Mouse (Mus musculus): ENCODE measurements around the gene Tmem178b. TPM values are rescaled to one million over a fixed set of nuclear protein-coding genes. Genes with fewer than 3 reads are reported as not detected.

The Tmem178b gene
- total RNA-seq, 2 experiments from 2014 or later = not detected

GRCm38 (mm10) chr6:40135716-40136115 lies 262.6 kb downstream of the Tmem178b start:
- no peak for ATAC-seq (replicated peaks; ENCODE audit: low FRiP score, poor library complexity, severe bottlenecking)

DNA sequence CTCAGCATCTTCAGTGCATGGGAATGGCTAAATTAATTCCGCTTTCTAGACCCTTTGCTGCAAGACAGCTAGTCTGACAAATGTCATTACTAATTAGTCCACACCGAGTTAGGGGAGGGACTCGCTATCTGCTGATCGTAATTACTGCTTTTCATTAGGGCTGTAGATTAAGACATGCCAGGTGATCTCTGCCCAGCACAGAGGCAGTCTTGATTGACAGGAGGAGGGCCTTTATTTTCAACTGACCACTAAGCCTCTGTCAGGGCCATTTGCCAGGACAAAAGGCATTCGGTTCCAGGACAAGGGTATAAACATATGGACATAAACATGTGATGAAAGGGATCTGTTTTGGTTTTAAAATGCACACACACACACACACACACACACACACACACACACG lies 264.3 kb downstream of the Tmem178b start:
- no peak for ATAC-seq (replicated peaks; ENCODE audit: low FRiP score, poor library complexity, severe bottlenecking)

DNA sequence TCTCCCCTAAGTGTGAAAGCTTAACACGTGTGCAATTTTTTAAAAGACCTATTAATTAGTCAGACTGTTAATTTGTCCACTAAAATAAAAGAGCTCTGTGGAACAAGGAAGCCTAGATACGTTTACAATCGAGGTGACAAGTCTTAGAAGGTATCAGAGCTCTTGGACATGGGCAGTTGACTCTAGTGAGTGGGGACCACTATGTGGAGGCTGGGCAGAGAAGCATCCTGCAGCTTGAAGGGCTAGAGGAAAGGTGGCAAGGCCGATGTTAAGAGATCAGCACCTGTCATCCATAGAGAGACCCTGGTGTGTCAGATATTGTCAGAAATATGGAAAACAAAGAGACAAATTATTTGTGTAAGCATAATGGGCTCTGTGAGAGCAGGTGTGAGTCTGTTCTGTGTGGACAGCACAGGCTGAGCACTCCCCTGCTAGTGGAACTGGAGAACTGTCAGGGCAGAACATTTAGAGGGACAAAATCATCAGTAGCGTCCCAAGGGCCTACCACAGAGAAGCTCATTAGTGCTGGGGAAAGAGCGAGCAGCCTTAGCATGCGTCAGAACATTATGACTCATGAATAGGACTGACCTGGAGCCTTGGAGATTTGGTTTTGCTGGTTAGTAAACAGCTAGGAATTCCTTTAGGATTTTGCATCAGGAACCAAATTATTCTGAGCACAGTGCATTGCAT lies 264.9 kb downstream of the Tmem178b start:
- ATAC-seq (replicated peaks; ENCODE audit: low FRiP score, poor library complexity, severe bottlenecking) = no peak

- ATAC-seq (replicated peaks; ENCODE audit: low FRiP score, poor library complexity, severe bottlenecking) = no peak
Observed at GRCm38 (mm10) chr6:40142582-40142981, 269.5 kb downstream of the Tmem178b start.

DNA sequence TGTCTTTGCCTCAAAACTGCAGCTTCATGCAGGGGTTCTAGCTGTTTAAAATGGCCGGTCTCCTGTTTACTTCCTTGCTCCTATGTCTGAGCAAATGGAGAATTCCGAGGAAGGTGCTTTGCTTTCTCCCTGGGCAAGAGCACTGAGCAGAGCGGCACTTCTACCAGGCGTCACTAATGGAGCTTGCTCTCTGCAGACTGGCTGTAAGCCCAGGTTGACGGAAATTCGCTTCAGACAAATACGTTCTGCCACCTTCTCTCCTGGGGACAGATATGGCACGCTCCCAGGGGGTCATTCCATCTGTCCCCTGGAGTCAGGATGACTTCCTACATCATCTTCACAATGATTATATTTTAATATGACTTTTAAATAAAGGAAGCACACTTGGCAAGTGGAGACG lies 271.3 kb downstream of the Tmem178b start:
- ATAC-seq (replicated peaks; ENCODE audit: low FRiP score, poor library complexity, severe bottlenecking) = no peak

GRCm38 (mm10) chr6:40145601-40146000 lies 272.5 kb downstream of the Tmem178b start:
- no peak for ATAC-seq (replicated peaks; ENCODE audit: low FRiP score, poor library complexity, severe bottlenecking)

- no peak for ATAC-seq (replicated peaks; ENCODE audit: low FRiP score, poor library complexity, severe bottlenecking)
Observed at GRCm38 (mm10) chr6:40152241-40152640, 279.2 kb downstream of the Tmem178b start.

DNA sequence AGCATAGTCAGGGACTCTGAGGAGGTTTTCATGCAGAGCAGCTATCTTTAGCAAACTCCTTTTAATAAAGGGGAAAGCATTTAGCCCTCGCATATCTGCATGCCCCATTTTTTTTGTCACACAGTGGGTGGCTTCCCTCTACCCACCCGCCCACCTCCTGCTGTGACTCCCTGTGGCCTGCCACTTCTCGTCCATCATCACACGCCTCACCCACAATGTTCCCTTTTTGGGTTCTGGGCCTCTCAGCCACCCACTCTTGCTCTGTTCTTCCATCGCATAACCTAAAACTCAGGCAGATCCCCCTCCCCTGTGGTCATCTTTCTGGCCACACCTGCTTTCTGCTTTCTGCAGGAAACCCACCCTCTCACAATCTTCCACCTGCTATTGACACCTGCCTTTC lies 288.3 kb downstream of the Tmem178b start:
- ATAC-seq (replicated peaks; ENCODE audit: low FRiP score, poor library complexity, severe bottlenecking) = no peak

- no peak for ATAC-seq (replicated peaks; ENCODE audit: low FRiP score, poor library complexity, severe bottlenecking)
Observed at GRCm38 (mm10) chr6:40173559-40173958, 300.5 kb downstream of the Tmem178b start.

- ATAC-seq (replicated peaks; ENCODE audit: low FRiP score, poor library complexity, severe bottlenecking) = no peak
Observed at GRCm38 (mm10) chr6:40177870-40178269, 304.8 kb downstream of the Tmem178b start.

DNA sequence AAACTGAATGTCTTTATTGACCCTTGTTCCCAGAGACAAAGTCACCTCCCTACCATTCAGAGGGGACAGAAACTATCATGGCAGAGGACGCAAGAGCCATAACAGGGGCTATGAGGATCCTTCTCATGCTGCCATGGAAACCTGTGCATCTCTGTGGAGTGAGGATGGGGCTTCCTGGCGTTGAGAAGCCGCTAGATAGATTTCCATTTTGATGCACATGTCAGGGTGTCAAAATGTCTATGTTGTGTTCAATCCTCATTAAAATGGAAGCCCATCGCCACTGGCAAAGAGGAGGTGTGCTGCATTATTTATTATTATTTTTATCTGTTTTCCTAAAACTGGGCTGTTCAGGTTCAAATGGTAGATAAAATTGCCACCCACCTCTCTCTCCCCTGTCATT lies 307.5 kb downstream of the Tmem178b start:
- ATAC-seq (replicated peaks; ENCODE audit: low FRiP score, poor library complexity, severe bottlenecking) = no peak

DNA sequence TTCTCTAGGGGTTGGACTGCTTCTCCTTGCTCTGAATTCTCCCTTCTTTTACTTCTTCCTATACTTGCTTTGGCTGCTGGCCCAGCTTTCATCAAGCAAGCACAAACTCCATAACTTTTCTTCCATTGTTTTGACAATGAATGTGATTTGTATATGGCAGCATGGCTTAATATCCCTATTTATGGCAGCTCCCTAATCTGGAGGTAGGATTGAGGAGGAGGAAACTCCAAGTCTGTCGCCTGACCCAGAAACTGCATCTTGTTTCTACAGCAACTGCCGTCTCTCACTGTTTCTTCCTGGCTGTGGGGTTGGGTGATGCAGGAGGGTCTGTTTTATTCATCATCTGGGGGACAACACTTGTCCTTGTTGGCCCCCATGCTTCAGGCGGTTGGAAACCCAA lies 327.6 kb downstream of the Tmem178b start:
- ATAC-seq (replicated peaks; ENCODE audit: low FRiP score, poor library complexity, severe bottlenecking) = no peak

GRCm38 (mm10) chr6:40202602-40203001 lies 329.5 kb downstream of the Tmem178b start:
- no peak for ATAC-seq (replicated peaks; ENCODE audit: low FRiP score, poor library complexity, severe bottlenecking)

DNA sequence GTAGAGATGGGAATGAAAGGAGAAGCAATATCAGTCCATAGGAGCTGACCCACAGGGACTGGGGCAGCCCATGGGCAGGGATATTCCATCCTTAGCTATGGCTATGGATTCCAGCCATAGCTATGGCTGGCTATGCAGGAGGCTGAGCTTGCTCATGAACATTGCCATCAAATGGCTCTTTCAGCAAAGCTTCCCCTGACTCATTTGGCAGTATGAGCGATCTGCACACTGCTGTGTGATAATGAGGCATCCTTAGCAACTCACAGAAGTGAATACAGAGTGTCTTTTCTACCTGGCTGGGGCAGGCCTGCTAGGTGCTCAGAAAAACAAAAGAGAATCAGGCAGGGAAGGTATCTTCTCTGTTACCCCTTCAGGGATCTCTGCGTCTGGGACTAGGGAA lies 332.3 kb downstream of the Tmem178b start:
- ATAC-seq (replicated peaks; ENCODE audit: low FRiP score, poor library complexity, severe bottlenecking) = no peak

DNA sequence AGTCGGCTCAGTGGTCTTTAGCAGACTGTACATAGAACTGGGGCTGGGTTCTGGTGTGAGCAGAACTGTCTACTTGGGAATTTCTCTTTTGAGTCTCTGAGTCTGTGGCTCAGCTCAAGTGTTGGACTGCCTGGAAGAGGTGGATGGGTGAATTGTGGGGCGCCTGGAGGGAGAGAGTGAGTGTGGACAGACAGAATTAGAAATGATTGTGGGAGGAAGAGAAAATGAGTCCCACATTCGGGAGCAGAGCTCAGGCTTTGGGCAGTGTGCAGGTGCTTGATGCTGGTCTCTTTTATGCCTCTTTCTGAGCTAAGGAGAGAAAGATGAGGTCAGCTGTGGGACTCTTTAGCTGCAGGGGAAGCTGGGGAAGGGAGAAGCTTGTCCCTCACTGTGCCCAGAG lies 334.9 kb downstream of the Tmem178b start:
- ATAC-seq (replicated peaks; ENCODE audit: low FRiP score, poor library complexity, severe bottlenecking) = no peak

- no peak for ATAC-seq (replicated peaks; ENCODE audit: low FRiP score, poor library complexity, severe bottlenecking)
Observed at GRCm38 (mm10) chr6:40209172-40209571, 336.1 kb downstream of the Tmem178b start.

DNA sequence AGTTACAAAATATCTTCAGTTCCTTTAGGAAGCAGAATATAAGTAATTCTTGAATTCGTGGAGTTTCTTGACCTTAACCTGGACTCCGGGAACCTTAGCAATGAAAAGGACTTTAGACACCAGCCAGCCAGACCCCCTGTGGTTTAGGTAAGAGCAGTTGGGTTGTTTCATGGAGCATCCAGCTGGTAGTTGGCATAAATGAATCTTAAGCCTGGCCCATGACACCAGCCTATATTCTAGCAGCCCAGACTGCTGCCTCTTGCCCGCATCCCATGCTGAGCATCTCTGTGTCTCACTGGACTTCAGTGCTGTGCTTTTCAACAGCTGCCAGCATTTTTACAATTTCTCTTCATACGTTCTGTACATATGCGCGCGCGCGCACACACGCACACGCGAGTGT lies 344.1 kb downstream of the Tmem178b start:
- ATAC-seq (replicated peaks; ENCODE audit: low FRiP score, poor library complexity, severe bottlenecking) = no peak

DNA sequence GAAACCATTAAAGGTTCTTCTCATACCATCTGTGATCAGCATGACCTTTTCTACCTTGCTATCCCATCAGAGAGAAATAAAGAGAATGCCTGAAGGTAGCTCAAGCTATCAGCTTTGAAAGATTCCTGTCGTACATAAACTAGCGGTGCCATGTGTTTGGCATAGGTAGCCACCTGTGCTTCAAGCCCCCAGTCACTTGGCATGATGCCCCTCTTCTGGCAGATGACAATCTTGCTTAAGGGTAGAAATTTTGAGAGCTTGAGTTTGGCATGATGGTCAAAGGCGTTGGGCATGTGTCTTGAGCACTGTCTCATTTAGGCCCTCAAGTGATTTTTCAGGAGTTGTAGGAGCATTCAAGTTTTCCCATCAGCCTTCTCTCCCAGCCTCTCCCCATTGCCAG lies 344.6 kb downstream of the Tmem178b start:
- no peak for ATAC-seq (replicated peaks; ENCODE audit: low FRiP score, poor library complexity, severe bottlenecking)

DNA sequence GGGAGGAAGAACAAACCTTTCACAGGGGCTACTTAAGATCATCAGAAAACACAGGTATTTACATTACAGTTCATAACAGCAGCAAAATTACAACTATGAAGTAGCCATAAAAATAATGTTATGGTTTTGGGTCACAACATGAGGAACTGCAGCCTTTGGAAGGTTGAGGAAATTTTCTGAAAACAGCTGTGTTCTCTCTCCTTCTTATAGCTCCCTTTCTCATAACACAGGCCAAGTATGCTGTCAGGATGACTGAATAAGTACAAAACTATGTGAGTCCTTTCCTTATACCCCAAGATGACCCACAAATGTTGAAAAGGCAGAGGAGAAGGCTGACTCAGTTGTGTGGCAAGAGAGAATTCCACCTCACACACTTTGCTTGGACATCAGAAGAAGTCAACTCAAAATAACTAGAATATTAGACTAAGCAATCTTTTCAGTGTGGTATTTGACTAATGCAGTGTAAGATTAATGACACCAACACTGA lies 347.6 kb downstream of the Tmem178b start:
- ATAC-seq (replicated peaks; ENCODE audit: low FRiP score, poor library complexity, severe bottlenecking) = no peak

GRCm38 (mm10) chr6:40225585-40226280 lies 352.7 kb downstream of the Tmem178b start:
- ATAC-seq (replicated peaks; ENCODE audit: low FRiP score, poor library complexity, severe bottlenecking) = no peak

- ATAC-seq (replicated peaks; ENCODE audit: low FRiP score, poor library complexity, severe bottlenecking) = no peak
Observed at GRCm38 (mm10) chr6:40228981-40229380, 355.9 kb downstream of the Tmem178b start.

All from erythroblast, adult 5-6 weeks (primary cell).